Mouse (Mus musculus): ENCODE data around the gene Ppp6r1.

The Ppp6r1 gene

GRCm38 (mm10) chr7:4658128-4658907, 501 bp downstream of the Ppp6r1 start:
- DNase-seq (ENCODE audit: low read depth, low spot score) = peak; percentile 31

- DNase-seq (ENCODE audit: low read depth, low spot score) = peak; percentile 32
Observed at GRCm38 (mm10) chr7:4657521-4658127, 1.2 kb downstream of the Ppp6r1 start.

GRCm38 (mm10) chr7:4656818-4657217, 2.0 kb downstream of the Ppp6r1 start:
- no peak for DNase-seq (ENCODE audit: low read depth, low spot score)

DNA sequence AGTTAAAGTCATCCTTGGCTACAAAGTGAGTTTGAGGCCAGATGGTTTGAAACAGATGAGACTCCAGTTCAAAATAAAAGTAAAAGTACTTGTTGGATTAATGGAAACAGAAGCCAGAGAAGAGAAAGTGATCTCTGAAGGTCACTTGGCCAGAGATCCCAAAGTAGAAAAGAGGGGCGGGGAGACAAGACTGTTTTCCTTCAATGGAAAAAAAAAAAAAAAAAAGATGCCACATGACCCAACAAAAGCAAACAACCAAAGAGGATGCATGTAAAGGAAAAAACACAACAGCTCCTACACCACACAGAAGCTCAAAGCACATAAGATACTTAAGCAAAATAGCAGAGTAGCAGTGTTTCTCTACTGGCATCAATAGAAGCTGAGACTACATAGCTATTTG, 2.9 kb downstream of the Ppp6r1 start:
- no peak for DNase-seq (ENCODE audit: low read depth, low spot score)

DNA sequence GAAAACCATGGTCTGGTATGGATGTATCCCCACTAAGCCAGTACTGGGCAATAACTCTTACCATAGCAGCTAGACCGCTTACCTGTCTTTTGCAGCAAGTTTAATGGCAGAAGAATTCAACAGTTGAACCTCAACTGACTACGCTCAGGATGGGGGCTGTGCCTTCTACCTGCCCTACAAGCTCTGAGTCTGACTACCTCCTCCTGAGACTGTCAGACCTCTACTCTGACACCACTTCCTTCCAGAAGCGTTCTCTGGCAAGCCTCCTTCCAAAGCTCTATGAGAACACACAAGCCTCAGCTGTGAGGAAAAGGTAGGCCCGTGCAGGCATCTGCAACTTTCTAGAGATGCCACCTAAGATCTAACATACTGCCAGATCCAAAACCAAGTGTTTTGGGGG, 3.4 kb downstream of the Ppp6r1 start:
- no peak for DNase-seq (ENCODE audit: low read depth, low spot score)

GRCm38 (mm10) chr7:4654221-4654620, 4.6 kb downstream of the Ppp6r1 start:
- DNase-seq (ENCODE audit: low read depth, low spot score) = no peak

DNA sequence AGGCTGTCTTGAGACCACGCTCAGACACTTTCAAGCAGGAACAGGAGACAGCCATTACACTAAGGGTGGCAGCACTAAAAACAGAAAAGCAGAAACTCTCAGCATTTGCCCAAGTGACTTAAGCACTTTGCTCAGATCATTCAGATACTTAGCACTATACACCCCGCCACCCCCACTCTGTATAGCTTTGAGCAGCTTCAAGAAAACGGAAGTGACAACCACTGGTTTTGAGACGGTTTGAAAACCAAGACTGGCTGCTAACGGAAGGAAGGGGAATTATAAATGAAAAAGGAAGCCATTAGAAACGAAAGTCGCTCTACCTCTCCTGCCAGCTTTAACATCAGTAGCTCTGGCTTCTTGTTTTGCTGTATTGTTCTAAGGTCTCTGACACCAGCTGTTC, 5.0 kb downstream of the Ppp6r1 start:
- DNase-seq (ENCODE audit: low read depth, low spot score) = no peak

DNA sequence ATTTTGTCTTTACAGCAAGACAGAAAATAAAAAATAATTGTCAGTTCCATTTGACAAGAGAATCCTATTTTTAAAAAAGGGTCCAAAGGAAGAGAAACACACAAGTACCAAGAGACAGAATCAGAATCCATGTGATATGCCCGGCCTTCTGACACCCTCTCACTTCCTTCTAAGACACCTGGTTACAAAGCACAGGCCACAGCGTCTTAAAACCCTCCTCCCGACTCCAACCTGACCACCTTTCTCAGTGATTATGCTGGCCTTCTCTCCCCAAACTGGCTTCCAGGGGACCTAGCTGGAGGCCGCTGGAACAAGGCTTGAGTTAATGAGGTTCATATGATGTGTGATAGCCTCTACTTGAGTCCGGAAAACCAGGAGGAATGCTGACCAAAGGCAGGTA, 5.5 kb downstream of the Ppp6r1 start:
- no peak for DNase-seq (ENCODE audit: low read depth, low spot score)

- no peak for DNase-seq (ENCODE audit: low read depth, low spot score)
Observed at GRCm38 (mm10) chr7:4652726-4653125, 6.1 kb downstream of the Ppp6r1 start.

GRCm38 (mm10) chr7:4651581-4651980, 7.2 kb downstream of the Ppp6r1 start:
- DNase-seq (ENCODE audit: low read depth, low spot score) = no peak

- DNase-seq (ENCODE audit: low read depth, low spot score) = no peak
Observed at GRCm38 (mm10) chr7:4647992-4648391, 10.8 kb downstream of the Ppp6r1 start.

DNA sequence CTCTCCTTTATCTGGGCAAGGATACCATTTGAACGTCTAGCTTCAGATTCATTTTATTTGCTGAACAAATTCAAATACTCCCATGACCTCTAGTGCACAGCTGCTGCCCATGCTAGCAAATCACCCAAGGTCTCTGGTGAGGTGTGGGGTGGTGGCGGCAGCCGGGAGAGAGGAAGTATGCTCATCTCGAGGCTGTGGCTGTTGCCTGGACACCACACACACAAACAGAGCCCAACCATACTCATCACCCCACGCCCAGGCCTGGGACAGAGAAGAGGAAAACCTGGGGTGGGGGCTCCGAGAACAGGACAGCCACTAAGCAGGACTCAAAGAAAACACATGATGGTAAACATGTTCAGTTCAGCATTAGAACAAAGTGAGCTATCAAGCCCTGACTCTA, 11.5 kb downstream of the Ppp6r1 start:
- DNase-seq (ENCODE audit: low read depth, low spot score) = no peak

- no peak for DNase-seq (ENCODE audit: low read depth, low spot score)
Observed at GRCm38 (mm10) chr7:4646806-4647205, 12.0 kb downstream of the Ppp6r1 start.

DNA sequence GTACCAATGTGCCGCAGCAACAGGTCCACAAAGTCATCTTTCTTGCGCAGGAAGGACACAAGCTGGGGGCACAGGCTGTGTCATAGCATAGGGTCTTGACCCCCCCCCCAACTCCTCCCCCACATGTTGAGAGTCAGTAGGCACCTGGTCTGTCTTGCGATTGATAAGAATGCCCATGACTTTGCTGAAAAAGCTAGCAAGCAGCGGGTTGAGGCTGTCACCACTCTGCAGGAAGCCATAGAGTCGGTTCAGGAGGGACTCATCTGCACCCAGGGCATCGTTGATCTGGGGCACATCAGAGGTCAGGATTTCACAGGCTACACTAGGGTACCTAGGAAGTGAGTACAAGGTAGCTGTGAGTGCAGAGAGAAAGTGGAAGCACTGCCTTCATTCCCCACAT, 15.6 kb downstream of the Ppp6r1 start:
- DNase-seq (ENCODE audit: low read depth, low spot score) = no peak

- DNase-seq (ENCODE audit: low read depth, low spot score) = no peak
Observed at GRCm38 (mm10) chr7:4641956-4642355, 16.9 kb downstream of the Ppp6r1 start.

GRCm38 (mm10) chr7:4641155-4641554, 17.7 kb downstream of the Ppp6r1 start:
- DNase-seq (ENCODE audit: low read depth, low spot score) = no peak

- no peak for DNase-seq (ENCODE audit: low read depth, low spot score)
Observed at GRCm38 (mm10) chr7:4636179-4636578, 22.6 kb downstream of the Ppp6r1 start.

GRCm38 (mm10) chr7:4631031-4631430, 27.8 kb downstream of the Ppp6r1 start, which contains the start of gene Tmem86b:
Tmem86b (minus strand) TSS chr7:4631422.
- DNase-seq (ENCODE audit: low read depth, low spot score) = peak; percentile 52

GRCm38 (mm10) chr7:4630198-4630597, 28.6 kb downstream of the Ppp6r1 start:
- DNase-seq (ENCODE audit: low read depth, low spot score) = peak; percentile 80

DNA sequence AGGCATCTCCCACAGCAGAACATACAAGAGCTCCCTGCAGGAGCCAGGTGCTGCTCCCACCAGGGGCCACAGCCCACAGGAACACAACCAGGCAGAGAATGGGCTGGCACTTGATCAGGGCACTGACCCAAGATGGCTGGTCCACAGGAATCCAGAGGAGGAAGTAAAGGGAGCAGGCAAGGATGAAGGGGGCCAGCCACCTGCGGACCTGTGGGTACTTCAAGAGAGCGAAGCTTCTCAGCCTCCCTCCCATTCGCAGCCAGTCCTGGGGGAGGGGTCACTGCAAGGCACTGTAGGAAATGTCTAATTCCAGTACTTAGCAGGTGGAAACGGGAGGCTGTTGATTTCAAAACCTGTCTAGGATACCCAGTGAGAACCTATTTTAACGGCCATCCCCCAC, 29.2 kb downstream of the Ppp6r1 start:
- DNase-seq (ENCODE audit: low read depth, low spot score) = no peak

DNA sequence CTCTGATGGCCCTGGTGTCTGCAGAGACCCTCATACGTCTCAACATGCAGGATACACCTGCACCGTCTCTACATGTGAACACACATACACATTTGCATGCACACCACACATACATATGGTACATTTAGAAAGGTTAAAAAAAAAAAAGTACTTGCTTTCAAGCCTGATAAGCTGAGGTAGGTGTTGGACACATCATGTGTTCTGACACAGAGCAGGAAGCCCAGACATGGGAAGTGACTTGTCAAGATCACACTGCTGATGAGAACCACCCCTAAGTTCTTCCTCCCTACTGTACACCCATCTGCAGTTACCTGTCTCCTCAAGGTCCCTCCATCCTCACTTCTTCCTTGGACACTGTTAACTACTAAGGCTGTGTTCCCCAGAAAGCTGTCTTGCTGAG, 32.9 kb downstream of the Ppp6r1 start:
- no peak for DNase-seq (ENCODE audit: low read depth, low spot score)

DNA sequence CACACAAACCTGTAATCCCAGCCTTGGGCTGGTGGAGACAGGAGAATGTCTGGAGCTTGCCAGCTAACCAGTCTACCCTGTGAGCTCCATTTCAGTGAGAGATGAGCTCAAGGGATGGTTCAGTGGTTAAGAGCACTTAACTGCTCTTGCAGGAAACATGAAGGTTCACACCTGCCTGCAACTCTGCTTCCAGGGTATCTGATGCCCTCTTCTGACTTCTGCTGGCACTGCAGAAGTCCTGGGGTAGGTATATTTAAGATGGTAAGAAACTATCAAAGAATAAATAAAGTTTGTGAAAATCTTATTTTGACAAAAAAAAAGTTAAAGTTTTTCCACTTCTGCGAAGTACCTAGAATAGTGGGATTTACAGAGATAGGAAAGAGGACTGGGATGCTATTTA, 34.5 kb downstream of the Ppp6r1 start:
- no peak for DNase-seq (ENCODE audit: low read depth, low spot score)

GRCm38 (mm10) chr7:4623544-4624189, 35.2 kb downstream of the Ppp6r1 start:
- no peak for DNase-seq (ENCODE audit: low read depth, low spot score)
